Mouse (Mus musculus): ENCODE results near the gene Ppp2r2c.

The Ppp2r2c gene

DNA sequence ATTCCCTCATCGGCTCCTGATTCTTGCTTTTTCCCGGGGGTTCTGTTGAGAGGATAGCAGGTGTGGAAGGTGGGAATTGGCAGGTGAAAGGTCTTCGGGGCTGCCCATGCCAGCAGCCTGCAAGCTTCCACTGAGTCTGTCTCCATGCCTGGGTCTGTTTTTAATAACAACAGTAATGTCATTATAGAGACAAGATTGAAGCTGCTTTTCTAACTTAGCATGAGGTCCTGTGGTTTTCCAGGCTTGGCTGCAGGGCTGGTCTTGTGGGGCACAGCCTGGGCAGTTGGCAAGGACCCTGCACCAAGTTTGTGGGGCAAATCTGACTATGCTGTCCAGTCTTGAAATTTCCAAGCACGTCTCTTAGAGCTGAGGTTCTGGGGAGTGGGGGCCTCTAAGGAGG lies 7.6 kb downstream of the Ppp2r2c start:
- no peak for DNase-seq

DNA sequence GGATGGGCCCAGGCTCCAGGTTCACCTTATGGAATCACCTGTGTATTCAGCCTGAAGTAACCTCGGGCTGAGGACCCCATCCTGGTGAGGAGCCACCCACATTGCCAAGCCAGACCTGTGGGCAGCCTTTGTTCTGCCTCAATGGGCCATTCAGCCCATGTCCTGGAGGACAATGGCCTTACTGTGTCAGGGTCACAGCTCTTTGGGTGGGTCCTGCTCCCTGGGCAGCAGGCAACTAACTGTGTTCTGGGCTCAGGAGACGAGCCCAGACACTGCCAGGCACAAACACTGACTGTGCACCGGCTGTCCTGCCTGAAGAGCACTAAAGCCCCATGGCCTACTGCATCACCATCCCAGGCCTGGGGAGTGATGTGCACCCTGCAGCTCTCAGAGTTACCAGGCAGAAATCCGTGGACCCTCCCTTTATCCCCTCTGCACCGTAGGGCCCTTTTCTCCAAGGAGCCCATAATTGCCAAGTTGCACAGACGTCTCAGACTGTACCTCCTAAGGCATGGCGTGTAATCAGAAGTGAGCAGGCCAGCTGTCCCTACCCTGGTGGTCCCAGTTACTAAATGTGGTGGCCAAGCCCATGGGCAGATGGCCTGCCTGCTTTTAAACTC lies 8.6 kb downstream of the Ppp2r2c start:
- DNase-seq, result no peak

- no peak for DNase-seq
Observed at GRCm38 (mm10) chr5:36877641-36878040, 9.3 kb downstream of the Ppp2r2c start.

GRCm38 (mm10) chr5:36878801-36879200 lies 10.5 kb downstream of the Ppp2r2c start:
- DNase-seq, result no peak

GRCm38 (mm10) chr5:36880622-36881021 lies 12.3 kb downstream of the Ppp2r2c start:
- no peak for DNase-seq

DNA sequence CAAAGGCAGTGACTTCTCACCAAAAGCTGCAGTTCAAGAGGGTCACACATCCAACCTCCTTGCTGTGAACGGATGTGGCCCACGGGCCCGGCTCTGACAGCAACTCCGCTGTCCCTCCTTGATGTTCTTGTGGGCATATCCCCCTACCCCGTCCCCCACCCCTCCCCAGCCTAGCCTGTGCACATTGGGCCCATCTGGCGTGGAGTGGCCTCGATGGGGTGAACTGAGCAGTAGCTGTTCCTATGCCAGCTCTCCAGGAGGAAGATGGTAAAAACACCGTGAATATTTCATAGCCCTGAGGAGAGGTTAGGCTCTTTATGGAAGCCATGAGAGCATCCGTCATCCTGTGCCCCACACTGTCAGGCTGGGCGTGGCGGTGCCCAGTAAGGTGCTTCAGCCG lies 15.2 kb downstream of the Ppp2r2c start:
- DNase-seq, result no peak

GRCm38 (mm10) chr5:36885067-36885466 lies 16.8 kb downstream of the Ppp2r2c start:
- no peak for DNase-seq

- no peak for DNase-seq
Observed at GRCm38 (mm10) chr5:36885595-36885994, 17.3 kb downstream of the Ppp2r2c start.

DNA sequence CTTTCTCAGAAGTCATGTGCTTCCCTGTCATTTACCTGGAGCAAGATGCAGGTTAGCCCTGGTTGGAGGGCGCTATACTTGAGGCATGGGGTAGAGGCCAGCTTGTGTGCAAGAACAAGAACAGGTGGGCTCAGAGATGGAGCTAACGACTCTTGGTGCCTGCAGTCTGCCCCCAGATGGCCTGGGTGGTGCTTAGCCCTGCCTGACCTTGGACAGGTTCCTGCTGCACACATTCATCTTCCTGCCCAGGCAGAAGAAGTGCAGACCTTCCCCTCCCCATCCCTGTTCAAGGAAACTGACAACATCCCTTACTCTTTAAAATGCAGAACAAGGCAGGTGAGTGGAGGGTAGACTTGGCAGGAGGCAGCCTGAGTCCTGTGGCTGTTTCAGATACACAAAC lies 18.0 kb downstream of the Ppp2r2c start:
- no peak for DNase-seq

DNA sequence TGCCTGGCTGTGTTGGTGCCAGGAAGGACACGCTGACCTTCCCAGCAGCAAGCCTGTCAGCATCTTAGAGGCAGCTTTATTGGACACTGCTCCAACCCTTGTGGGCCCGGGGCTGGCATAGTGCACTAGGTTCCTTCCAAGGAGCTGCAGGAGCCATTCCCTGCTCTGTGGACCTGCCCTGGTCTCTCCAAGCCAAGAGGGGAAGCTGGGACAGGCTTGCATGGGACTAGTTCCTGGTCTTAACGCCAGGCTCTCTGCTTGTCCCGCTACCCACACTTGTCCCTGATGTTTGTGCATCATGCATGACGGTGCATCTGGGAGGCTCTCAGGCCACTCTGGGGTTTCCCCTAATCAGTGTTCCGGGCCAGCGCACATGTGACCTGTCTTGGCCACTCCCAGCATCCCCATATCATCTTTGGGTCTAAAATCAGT lies 18.6 kb downstream of the Ppp2r2c start:
- DNase-seq, result peak in 1 of 2 experiments; percentile 14

- DNase-seq, result peak in 1 of 2 experiments; percentile 20
Observed at GRCm38 (mm10) chr5:36887299-36887988, 19.1 kb downstream of the Ppp2r2c start.

DNA sequence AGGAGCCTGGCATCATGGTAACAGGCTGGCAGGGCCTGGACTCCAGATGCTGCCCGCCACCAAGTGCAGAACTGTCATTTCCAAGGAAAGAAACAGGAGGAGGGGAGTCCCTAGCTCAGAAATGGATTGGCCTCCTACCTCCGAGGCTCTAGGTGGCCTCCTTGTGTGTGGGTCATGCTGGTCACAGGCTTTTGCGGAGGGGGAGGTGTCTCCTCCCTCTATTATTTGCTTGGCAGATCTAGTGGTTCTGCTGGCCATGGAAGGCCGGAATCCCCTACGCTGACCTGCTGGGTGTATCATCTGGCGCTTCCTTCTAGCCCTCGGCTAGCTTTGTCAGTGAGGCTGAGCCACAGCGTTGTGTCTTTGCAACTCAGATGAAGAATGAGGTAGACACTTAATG lies 20.2 kb downstream of the Ppp2r2c start:
- no peak for DNase-seq

GRCm38 (mm10) chr5:36888911-36889310 lies 20.6 kb downstream of the Ppp2r2c start:
- no peak for DNase-seq

- no peak for DNase-seq
Observed at GRCm38 (mm10) chr5:36889380-36889886, 21.1 kb downstream of the Ppp2r2c start.

- DNase-seq, result no peak
Observed at GRCm38 (mm10) chr5:36890794-36891193, 22.5 kb downstream of the Ppp2r2c start.

DNA sequence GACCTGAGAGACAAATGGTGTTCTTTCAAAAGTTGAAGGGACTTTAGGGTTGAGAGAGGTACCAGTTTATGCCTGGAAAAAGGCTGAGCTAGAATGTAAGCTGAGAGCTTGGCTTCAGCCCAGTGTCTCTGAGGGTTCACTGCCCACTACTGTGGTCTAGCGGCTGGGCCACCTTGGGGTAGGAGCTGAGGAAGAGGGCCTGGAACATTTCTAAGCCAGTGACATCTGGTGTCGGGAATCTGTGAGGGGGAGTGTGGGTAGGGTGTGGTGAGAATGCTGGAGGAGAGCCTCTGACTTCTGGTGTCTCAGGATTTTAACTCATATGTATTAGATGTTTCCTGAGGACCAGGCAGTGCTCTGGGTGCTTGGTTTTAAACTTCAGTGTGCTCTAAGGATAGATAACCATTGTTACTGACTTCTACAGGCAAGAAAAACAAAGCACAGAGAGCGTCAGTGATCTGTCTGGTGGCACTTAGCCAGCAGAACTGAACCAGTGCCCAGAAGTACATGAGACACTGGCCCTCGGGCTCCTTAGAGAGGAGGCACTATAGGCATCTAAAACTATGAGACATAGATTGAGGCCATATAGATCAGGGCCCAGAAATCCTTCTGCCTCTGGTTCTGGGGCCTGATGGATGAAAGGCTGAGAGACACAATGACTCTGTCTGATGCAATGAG lies 23.6 kb downstream of the Ppp2r2c start:
- no peak for DNase-seq

DNA sequence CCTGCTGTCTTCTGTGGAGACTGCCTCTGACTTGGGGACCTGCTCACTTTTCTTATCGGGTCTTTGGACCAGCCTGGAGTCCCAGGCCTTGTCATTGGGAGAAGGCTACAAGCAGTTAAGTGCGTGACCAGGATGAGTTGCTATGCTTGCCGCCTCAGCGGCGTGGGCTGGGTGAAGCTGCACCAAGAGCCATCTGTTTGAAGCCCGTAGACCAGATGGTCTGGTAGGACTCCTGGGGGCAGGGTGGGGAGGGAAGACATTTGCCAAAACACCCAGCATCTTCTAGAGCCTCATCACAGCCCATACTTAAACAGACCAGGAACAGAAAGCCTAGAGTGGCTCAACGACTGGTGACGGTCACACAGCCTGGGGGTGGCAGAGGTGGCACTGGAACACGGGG lies 24.9 kb downstream of the Ppp2r2c start:
- DNase-seq, result no peak

DNA sequence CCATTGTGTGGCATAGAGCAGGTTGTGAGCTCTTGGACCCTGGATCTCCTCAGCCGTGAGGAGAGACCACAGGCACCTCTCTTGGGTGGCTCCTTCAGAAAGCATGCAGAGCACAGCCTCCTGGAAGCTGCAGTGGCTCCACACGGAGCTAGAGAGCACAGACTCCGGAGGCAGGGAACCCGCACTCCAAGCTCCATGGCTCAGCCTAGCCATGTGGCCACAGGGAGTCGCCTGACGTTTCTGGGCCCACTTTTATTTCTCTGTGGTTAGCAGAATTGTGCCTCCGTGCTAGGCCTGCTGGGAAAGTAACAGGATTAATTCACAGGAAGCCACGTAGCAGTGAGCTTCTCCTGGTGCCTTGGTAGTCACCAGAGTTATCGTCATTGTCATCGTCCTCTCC lies 25.8 kb downstream of the Ppp2r2c start:
- no peak for DNase-seq

GRCm38 (mm10) chr5:36894604-36895368 lies 26.5 kb downstream of the Ppp2r2c start:
- DNase-seq, result no peak

- peak; percentile 53 to 54 for DNase-seq
Observed at GRCm38 (mm10) chr5:36895621-36896573, 27.6 kb downstream of the Ppp2r2c start.

- DNase-seq, result no peak
Observed at GRCm38 (mm10) chr5:36897999-36898398, 29.7 kb downstream of the Ppp2r2c start.
